Mouse (Mus musculus): Measurements from ENCODE around the gene Nipbl. TPM values are rescaled to one million over a fixed set of nuclear protein-coding genes. Genes with fewer than 3 reads are reported as not detected.

Nipbl gene
- polyA plus RNA-seq (2012; rRNA removed; ENCODE audit: low replicate concordance): 0.75 and 1.5 TPM in 2 replicates

DNA sequence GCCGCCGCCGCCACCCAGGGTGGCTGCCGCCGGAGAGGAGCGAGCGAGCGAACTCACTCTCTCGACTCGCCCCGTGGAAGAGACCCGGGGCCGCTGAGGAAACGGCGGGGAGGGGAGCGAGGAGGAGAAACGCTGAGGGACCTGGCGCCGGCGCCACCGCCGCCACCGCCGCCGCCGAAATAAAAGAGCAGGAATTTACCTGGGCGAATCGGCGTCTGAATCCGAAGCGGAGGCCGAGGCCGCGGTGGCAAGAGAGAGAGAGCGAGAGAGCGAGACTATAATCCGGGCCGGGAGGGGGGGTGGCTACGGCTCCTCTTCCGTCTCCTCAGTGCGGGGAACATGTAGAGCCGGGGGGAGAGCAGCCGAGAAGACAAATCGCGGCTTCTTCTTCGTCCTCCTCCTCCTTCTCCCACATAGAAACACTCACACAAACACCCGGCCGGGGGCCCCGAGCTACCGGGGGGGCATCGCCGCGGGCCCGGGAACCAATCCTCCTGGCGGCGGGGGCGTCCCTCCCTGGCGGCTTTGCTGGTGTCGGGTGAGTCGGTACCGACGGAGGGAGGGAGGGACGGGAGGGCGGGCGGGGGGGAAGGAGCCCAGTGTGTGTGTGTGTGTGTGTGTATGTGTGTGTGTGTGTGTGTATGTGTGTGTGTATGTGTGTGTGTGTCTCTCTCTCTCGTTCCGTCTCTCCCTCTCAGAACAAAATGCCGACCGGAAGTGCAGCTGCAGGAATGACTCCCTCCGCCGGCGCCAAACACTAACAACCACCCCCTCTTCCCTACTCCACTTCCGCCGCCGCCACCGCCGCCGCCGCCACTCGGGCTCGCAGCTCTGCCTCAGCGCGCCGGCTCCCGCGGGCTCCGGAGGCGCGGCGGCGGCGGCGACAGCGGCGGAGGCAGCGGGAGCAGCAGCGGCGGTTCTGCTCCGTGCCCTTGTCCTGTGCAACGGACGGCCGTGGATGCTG, at the start of gene Nipbl:
TSS of gene Nipbl (minus strand) at position 538 of the 964 bp plus-strand sequence.

Other genes starting within 250 kb of the Nipbl start
- not detected in 2 replicates for gene Gm2310, start 75.5 kb upstream of the Nipbl start, polyA plus RNA-seq (2012; rRNA removed; ENCODE audit: low replicate concordance)